Mouse (Mus musculus): ENCODE data around the gene Cbfa2t3. TPM values are rescaled to one million over a fixed set of nuclear protein-coding genes. Genes with fewer than 3 reads are reported as not detected.

Cbfa2t3 gene
- polyA plus RNA-seq, 1 experiment from 2014 or later, result 1.8 TPM

DNA sequence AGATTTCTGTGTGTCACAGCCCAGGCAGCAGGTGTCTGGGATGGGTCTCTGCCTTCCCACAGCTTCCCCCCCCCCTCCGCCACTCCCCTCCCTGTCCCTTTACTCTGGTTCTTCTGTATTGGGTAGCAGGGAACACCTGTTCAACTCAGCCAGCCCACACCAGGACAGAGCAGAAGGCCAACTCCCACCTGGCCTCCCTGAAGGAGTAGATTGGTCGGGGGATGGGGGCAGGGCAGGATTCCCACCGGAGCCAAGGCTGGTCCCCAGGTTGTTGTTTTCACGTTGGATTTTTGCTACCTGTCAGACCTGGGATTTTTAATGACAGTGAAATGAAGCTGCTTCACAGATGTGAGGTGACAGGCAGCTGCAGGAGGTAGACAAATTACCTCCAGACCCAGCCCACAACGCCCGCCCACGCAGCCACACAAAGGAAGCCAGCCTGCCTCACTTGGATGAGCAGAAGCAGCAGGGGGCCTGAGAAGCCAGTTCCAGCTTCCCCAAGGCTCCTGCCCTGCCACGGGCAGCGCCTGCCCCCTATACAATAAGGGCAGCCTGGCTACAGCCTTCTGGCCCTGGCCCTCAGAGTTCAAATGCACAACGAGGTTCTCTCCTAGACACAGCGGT lies 40.3 kb upstream of the Cbfa2t3 start:
- DNase-seq (ENCODE audit: low spot score) (no peak), ATAC-seq (ENCODE audit: low FRiP score, low TSS enrichment) (no peak)
- no peak for TF ChIP-seq EP300 (optimal IDR thresholded peaks at IDR 0.05)
- no peak for TF ChIP-seq CTCF (IDR thresholded peaks at IDR 0.05; ENCODE audit: low read depth)
- Histone ChIP-seq H3K36me3 (ENCODE audit: control insufficient read depth, insufficient read depth, low read length) (no peaks in the 10 kb centered on the region), H3K4me2 (replicated peaks; ENCODE audit: low read depth) (no peak overlapping the region), H3K4me3 (ENCODE audit: low read depth, low read length) (no peak overlapping the region), H3K9ac (ENCODE audit: low read length) (no peak overlapping the region), H3K9me3 (ENCODE audit: control insufficient read depth, low read length) (no peaks in the 10 kb centered on the region), H3K4me1 (replicated peaks; ENCODE audit: control insufficient read depth, insufficient read depth) (no peaks in the 10 kb centered on the region), H3K27me3 (ENCODE audit: control insufficient read depth, insufficient read depth, low read length) (no peaks in the 10 kb centered on the region), H3K27ac (replicated peaks) (no peak overlapping the region)
- WGBS, result 17% methylated on average over 11 of the region's 11 CpGs

- Histone ChIP-seq H3K4me3 (ENCODE audit: low read depth, low read length) (no peak overlapping the region), H3K9ac (ENCODE audit: low read length) (no peak overlapping the region), H3K4me1 (replicated peaks; ENCODE audit: control insufficient read depth, insufficient read depth) (no peaks in the 10 kb centered on the region), H3K9me3 (ENCODE audit: control insufficient read depth, low read length) (no peaks in the 10 kb centered on the region), H3K4me2 (replicated peaks; ENCODE audit: low read depth) (no peak overlapping the region), H3K27ac (replicated peaks) (no peak overlapping the region), H3K36me3 (ENCODE audit: control insufficient read depth, insufficient read depth, low read length) (no peaks in the 10 kb centered on the region), H3K27me3 (ENCODE audit: control insufficient read depth, insufficient read depth, low read length) (no peaks in the 10 kb centered on the region)
- ATAC-seq (ENCODE audit: low FRiP score, low TSS enrichment), result no peak
- 83% methylated on average over 6 of the region's 6 CpGs for WGBS
- no peak for DNase-seq (ENCODE audit: low spot score)
- TF ChIP-seq CTCF (IDR thresholded peaks at IDR 0.05; ENCODE audit: low read depth), result no peak
- TF ChIP-seq EP300 (optimal IDR thresholded peaks at IDR 0.05), result no peak
Observed at GRCm38 (mm10) chr8:122737886-122738285, 39.0 kb upstream of the Cbfa2t3 start.

GRCm38 (mm10) chr8:122737071-122737470 lies 38.2 kb upstream of the Cbfa2t3 start:
- Histone ChIP-seq H3K4me3 (ENCODE audit: low read depth, low read length) (no peak overlapping the region), H3K9ac (ENCODE audit: low read length) (no peak overlapping the region), H3K9me3 (ENCODE audit: control insufficient read depth, low read length) (no peaks in the 10 kb centered on the region), H3K36me3 (ENCODE audit: control insufficient read depth, insufficient read depth, low read length) (no peaks in the 10 kb centered on the region), H3K27me3 (ENCODE audit: control insufficient read depth, insufficient read depth, low read length) (no peaks in the 10 kb centered on the region), H3K27ac (replicated peaks) (no peak overlapping the region), H3K4me2 (replicated peaks; ENCODE audit: low read depth) (no peak overlapping the region), H3K4me1 (replicated peaks; ENCODE audit: control insufficient read depth, insufficient read depth) (no peaks in the 10 kb centered on the region)
- peak; percentile 62 for DNase-seq (ENCODE audit: low spot score)
- TF ChIP-seq CTCF (IDR thresholded peaks at IDR 0.05; ENCODE audit: low read depth) (no peak), EP300 (optimal IDR thresholded peaks at IDR 0.05) (no peak)
- 50% methylated on average over 4 of the region's 4 CpGs for WGBS
- ATAC-seq (ENCODE audit: low FRiP score, low TSS enrichment), result no peak; the same call in 1 of the 2 replicates

- 88% methylated on average over 11 of the region's 11 CpGs for WGBS
- no peaks in the 10 kb centered on the region for H3K36me3 ChIP-seq (ENCODE audit: control insufficient read depth, insufficient read depth, low read length)
- H3K4me2 ChIP-seq (replicated peaks; ENCODE audit: low read depth), result no peak overlapping the region
- H3K9me3 ChIP-seq (ENCODE audit: control insufficient read depth, low read length), result no peaks in the 10 kb centered on the region
- H3K4me1 ChIP-seq (replicated peaks; ENCODE audit: control insufficient read depth, insufficient read depth), result no peaks in the 10 kb centered on the region
- no peak overlapping the region for H3K4me3 ChIP-seq (ENCODE audit: low read depth, low read length)
- DNase-seq (ENCODE audit: low spot score) (no peak), ATAC-seq (ENCODE audit: low FRiP score, low TSS enrichment) (no peak)
- H3K27me3 ChIP-seq (ENCODE audit: control insufficient read depth, insufficient read depth, low read length), result no peaks in the 10 kb centered on the region
- TF ChIP-seq CTCF (IDR thresholded peaks at IDR 0.05; ENCODE audit: low read depth) (no peak), EP300 (optimal IDR thresholded peaks at IDR 0.05) (no peak)
- no peak overlapping the region for H3K27ac ChIP-seq (replicated peaks)
- H3K9ac ChIP-seq (ENCODE audit: low read length), result no peak overlapping the region
Observed at GRCm38 (mm10) chr8:122736623-122737022, 37.7 kb upstream of the Cbfa2t3 start.

DNA sequence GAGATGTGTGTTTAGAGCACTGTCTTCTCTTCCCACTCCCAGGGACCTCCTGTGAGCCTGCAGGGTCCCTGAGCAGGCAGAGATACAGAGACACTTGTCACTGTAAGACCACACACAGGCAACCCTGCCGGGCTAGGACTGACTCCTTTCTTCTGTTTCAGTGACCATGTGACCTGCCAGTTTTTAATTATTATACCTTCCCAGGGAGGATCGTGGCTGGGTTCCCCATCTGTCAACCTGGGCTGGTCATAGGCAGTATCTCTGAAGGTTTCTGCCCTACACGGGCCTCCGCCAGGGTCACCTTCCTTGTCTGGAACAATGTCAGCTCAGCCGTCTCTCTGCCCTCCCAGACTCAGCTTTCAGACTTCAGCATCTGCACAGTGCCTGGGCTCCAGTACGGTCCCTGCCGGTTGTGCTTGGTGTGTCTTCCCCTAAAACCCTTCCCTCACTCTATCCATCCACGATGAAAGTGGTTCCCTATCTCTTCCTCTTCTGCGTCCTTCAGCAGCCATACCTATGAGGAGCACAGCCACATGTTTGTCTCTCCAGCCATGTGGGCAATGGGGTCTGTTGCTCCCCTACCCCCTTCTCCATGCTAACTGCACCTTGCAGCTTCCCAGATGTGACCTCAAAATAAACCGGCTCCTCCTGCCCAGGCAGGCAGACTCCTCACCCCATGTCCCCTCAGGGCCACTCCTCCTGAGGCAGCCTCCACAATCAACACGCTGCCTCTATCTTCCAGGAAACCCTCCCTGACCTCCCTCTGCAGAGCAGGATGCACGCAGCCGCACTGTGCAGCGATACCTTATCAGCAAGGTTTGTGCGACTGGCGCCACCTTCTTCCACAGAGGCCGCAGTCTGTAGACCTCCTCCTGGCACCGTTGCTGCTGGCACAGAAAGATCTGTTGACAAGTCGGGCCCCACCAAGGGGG lies 36.9 kb upstream of the Cbfa2t3 start:
- no peak for TF ChIP-seq EP300 (optimal IDR thresholded peaks at IDR 0.05)
- peak; percentile 14; the same call in 1 of the 2 replicates for TF ChIP-seq CTCF (IDR thresholded peaks at IDR 0.05; ENCODE audit: low read depth)
- H3K4me2 ChIP-seq (replicated peaks; ENCODE audit: low read depth), result no peak overlapping the region
- no peaks in the 10 kb centered on the region for H3K27me3 ChIP-seq (ENCODE audit: control insufficient read depth, insufficient read depth, low read length)
- peak; percentile 77 for DNase-seq (ENCODE audit: low spot score)
- WGBS, result 39% methylated on average over 19 of the region's 19 CpGs
- no peak overlapping the region for H3K9ac ChIP-seq (ENCODE audit: low read length)
- no peaks in the 10 kb centered on the region for H3K36me3 ChIP-seq (ENCODE audit: control insufficient read depth, insufficient read depth, low read length)
- H3K4me1 ChIP-seq (replicated peaks; ENCODE audit: control insufficient read depth, insufficient read depth), result no peaks in the 10 kb centered on the region
- peak; percentile 73 for ATAC-seq (ENCODE audit: low FRiP score, low TSS enrichment)
- H3K9me3 ChIP-seq (ENCODE audit: control insufficient read depth, low read length), result no peaks in the 10 kb centered on the region
- H3K27ac ChIP-seq (replicated peaks), result no peak overlapping the region
- no peak overlapping the region for H3K4me3 ChIP-seq (ENCODE audit: low read depth, low read length)

- Histone ChIP-seq H3K36me3 (ENCODE audit: control insufficient read depth, insufficient read depth, low read length) (no peaks in the 10 kb centered on the region), H3K27ac (replicated peaks) (no peak overlapping the region), H3K27me3 (ENCODE audit: control insufficient read depth, insufficient read depth, low read length) (no peaks in the 10 kb centered on the region), H3K9ac (ENCODE audit: low read length) (no peak overlapping the region), H3K9me3 (ENCODE audit: control insufficient read depth, low read length) (no peaks in the 10 kb centered on the region), H3K4me1 (replicated peaks; ENCODE audit: control insufficient read depth, insufficient read depth) (no peaks in the 10 kb centered on the region), H3K4me3 (ENCODE audit: low read depth, low read length) (no peak overlapping the region), H3K4me2 (replicated peaks; ENCODE audit: low read depth) (no peak overlapping the region)
- ATAC-seq (ENCODE audit: low FRiP score, low TSS enrichment), result no peak
- no peak for DNase-seq (ENCODE audit: low spot score)
- no peak for TF ChIP-seq EP300 (optimal IDR thresholded peaks at IDR 0.05)
- WGBS, result 64% methylated on average over 3 of the region's 3 CpGs
Observed at GRCm38 (mm10) chr8:122735110-122735509, 36.2 kb upstream of the Cbfa2t3 start.

All from stomach, postnatal 0 days (tissue).